In genomic region chr3:62241031-62241430, GRCm38 (mm10) we compare ENCODE assay signal across 23 mouse cellular contexts.
DNase-seq lines count a peak whose midpoint lies in the region; ATAC-seq lines count a peak whose summit lies in the region.
"Had no signal": no experiment of that assay in that cellular context is flagged by ENCODE, and none has a peak within 500 bp of the region (broad histone marks: within the 10 kb centered on the region; RNA-seq: fewer than 3 reads in every experiment).

No protein-coding gene starts in this region.

- ATAC-seq in kidney, embryonic 16.5 days (ENCODE audit: low FRiP score, low TSS enrichment), result peak; percentile 35; the same call in 1 of the 2 replicates
- no peak for ATAC-seq in embryonic facial prominence, embryonic 15.5 days (ENCODE audit: insufficient number of reproducible peaks, low FRiP score, low TSS enrichment, low read depth)
- no peak; the same call in 1 of the 2 replicates for ATAC-seq in stomach, embryonic 15.5 days (ENCODE audit: insufficient read depth, low FRiP score, low read depth)
- ATAC-seq in megakaryocyte progenitor cell, adult 5-6 weeks (replicated peaks; ENCODE audit: poor library complexity), result no peak
- ATAC-seq: forebrain, embryonic 15.5 days; midbrain, embryonic 13.5 days had no signal

- no peaks in the 10 kb centered on the region for H3K9me3 ChIP-seq in kidney, embryonic 16.5 days (ENCODE audit: low read length)
- H3K9me3 ChIP-seq in embryonic facial prominence, embryonic 15.5 days (replicated peaks), result no peaks in the 10 kb centered on the region
- H3K9me3 ChIP-seq in stomach, embryonic 15.5 days, result no peaks in the 10 kb centered on the region
- H3K9me3 ChIP-seq: embryonic facial prominence, embryonic 13.5 days; forebrain, embryonic 15.5 days; heart, embryonic 12.5 days; hindbrain, embryonic 13.5 days; limb, embryonic 12.5 days; megakaryocyte, embryonic 14.5 days; midbrain, embryonic 13.5 days had no signal

- no peak overlapping the region for H3K4me3 ChIP-seq in kidney, embryonic 16.5 days (ENCODE audit: low read length)
- no peak overlapping the region for H3K4me3 ChIP-seq in embryonic facial prominence, embryonic 15.5 days (replicated peaks)
- no peak overlapping the region for H3K4me3 ChIP-seq in stomach, embryonic 15.5 days (replicated peaks)
- H3K4me3 ChIP-seq: embryonic facial prominence, embryonic 13.5 days; forebrain, embryonic 15.5 days; heart, embryonic 12.5 days; hindbrain, embryonic 13.5 days; limb, embryonic 12.5 days; megakaryocyte, embryonic 14.5 days; midbrain, embryonic 13.5 days had no signal

- peak overlapping the region; percentile 34; the same call in 1 of the 2 replicates for H3K27ac ChIP-seq in kidney, embryonic 16.5 days (ENCODE audit: low read length)
- peak overlapping the region; percentile 66; the same call in 1 of the 2 replicates for H3K27ac ChIP-seq in embryonic facial prominence, embryonic 15.5 days (replicated peaks)
- H3K27ac ChIP-seq in stomach, embryonic 15.5 days, result 0 out of 2 replicates have a peak overlapping the region, but pooled peaks have one; percentile 26
- H3K27ac ChIP-seq: embryonic facial prominence, embryonic 13.5 days; forebrain, embryonic 15.5 days; hindbrain, embryonic 13.5 days; limb, embryonic 12.5 days; liver, embryonic 14.5 days; midbrain, embryonic 13.5 days had no signal

- peak; percentile 3 for DNase-seq in heart, adult 8-10 months (ENCODE audit: low spot score)
- DNase-seq in heart, adult 11 months, result no peak
- DNase-seq in kidney, postnatal 36 days, result no peak
- no peak for DNase-seq in thymus, postnatal 14 days
- DNase-seq: adrenal gland, postnatal 10 days; cerebellum, adult 18-20 months; cerebellum, postnatal 14 days; gastrocnemius, postnatal 10 days; layer of hippocampus, postnatal 36 days; lung, embryonic 14.5 days; thymus, postnatal 36 days had no signal

- no peaks in the 10 kb centered on the region for H3K36me3 ChIP-seq in kidney, embryonic 16.5 days (ENCODE audit: insufficient read depth, low read length)
- no peaks in the 10 kb centered on the region for H3K36me3 ChIP-seq in embryonic facial prominence, embryonic 15.5 days
- H3K36me3 ChIP-seq in stomach, embryonic 15.5 days, result no peaks in the 10 kb centered on the region
- H3K36me3 ChIP-seq: embryonic facial prominence, embryonic 13.5 days; forebrain, embryonic 15.5 days; heart, embryonic 12.5 days; hindbrain, embryonic 13.5 days; limb, embryonic 12.5 days; midbrain, embryonic 13.5 days had no signal

- no peak overlapping the region for H3K9ac ChIP-seq in kidney, embryonic 16.5 days (replicated peaks; ENCODE audit: low read length)
- H3K9ac ChIP-seq in embryonic facial prominence, embryonic 15.5 days, result no peak overlapping the region
- no peak overlapping the region for H3K9ac ChIP-seq in stomach, embryonic 15.5 days
- H3K9ac ChIP-seq: embryonic facial prominence, embryonic 13.5 days; forebrain, embryonic 15.5 days; heart, embryonic 12.5 days; hindbrain, embryonic 13.5 days; limb, embryonic 12.5 days; liver, embryonic 14.5 days; lung, embryonic 14.5 days; midbrain, embryonic 13.5 days had no signal

- no peak overlapping the region for H3K4me2 ChIP-seq in kidney, embryonic 16.5 days (replicated peaks; ENCODE audit: low read depth, low read length)
- H3K4me2 ChIP-seq in embryonic facial prominence, embryonic 15.5 days (replicated peaks), result no peak overlapping the region
- no peak overlapping the region for H3K4me2 ChIP-seq in stomach, embryonic 15.5 days
- H3K4me2 ChIP-seq: embryonic facial prominence, embryonic 13.5 days; forebrain, embryonic 15.5 days; heart, embryonic 12.5 days; hindbrain, embryonic 13.5 days; limb, embryonic 12.5 days; lung, embryonic 14.5 days; midbrain, embryonic 13.5 days had no signal

- H3K27me3 ChIP-seq in kidney, embryonic 16.5 days (ENCODE audit: insufficient read depth, low read length), result no peaks in the 10 kb centered on the region
- no peaks in the 10 kb centered on the region for H3K27me3 ChIP-seq in embryonic facial prominence, embryonic 15.5 days
- no peaks in the 10 kb centered on the region for H3K27me3 ChIP-seq in stomach, embryonic 15.5 days (replicated peaks)
- H3K27me3 ChIP-seq: embryonic facial prominence, embryonic 13.5 days; forebrain, embryonic 15.5 days; heart, embryonic 12.5 days; hindbrain, embryonic 13.5 days; limb, embryonic 12.5 days; megakaryocyte, embryonic 14.5 days; midbrain, embryonic 13.5 days had no signal

- 44% methylated on average over 3 of the region's 3 CpGs for WGBS in kidney, embryonic 16.5 days
- WGBS in embryonic facial prominence, embryonic 15.5 days, result 48% methylated on average over 3 of the region's 3 CpGs
- 67% methylated on average over 3 of the region's 3 CpGs for WGBS in stomach, embryonic 15.5 days

- no peaks in the 10 kb centered on the region for H3K4me1 ChIP-seq in kidney, embryonic 16.5 days (ENCODE audit: insufficient read depth, low read length)
- H3K4me1 ChIP-seq in embryonic facial prominence, embryonic 15.5 days, result no peaks in the 10 kb centered on the region; the same call in 1 of the 2 replicates
- no peaks in the 10 kb centered on the region for H3K4me1 ChIP-seq in stomach, embryonic 15.5 days
- H3K4me1 ChIP-seq: forebrain, embryonic 15.5 days; heart, embryonic 12.5 days; hindbrain, embryonic 13.5 days; limb, embryonic 12.5 days; megakaryocyte, embryonic 14.5 days; midbrain, embryonic 13.5 days had no signal
